Mouse (Mus musculus) heart, postnatal 25 days (tissue): ENCODE results near the gene Prdx2. TPM values are rescaled to one million over a fixed set of nuclear protein-coding genes. Genes with fewer than 3 reads are reported as not detected.

ENCODE experiments used
- DNase-seq: peaks from one replicate; pipeline ENCODE4 v3.0.0; 2022; ENCODE audit warnings: low spot score
- intact Hi-C: fragments of 180-260 bp; cut with DNase I; formaldehyde crosslinking; loops from one replicate; pipeline ENCODE4 v1.15.1; 2025
- total RNA-seq, 2 experiments: library from RNA; stranded (reverse); gene quantifications; 2 replicates each; pipeline ENCODE4 v1.2.3; 2021

Prdx2 gene
- total RNA-seq, 2 experiments from 2014 or later: 650 to 659 TPM

DNA sequence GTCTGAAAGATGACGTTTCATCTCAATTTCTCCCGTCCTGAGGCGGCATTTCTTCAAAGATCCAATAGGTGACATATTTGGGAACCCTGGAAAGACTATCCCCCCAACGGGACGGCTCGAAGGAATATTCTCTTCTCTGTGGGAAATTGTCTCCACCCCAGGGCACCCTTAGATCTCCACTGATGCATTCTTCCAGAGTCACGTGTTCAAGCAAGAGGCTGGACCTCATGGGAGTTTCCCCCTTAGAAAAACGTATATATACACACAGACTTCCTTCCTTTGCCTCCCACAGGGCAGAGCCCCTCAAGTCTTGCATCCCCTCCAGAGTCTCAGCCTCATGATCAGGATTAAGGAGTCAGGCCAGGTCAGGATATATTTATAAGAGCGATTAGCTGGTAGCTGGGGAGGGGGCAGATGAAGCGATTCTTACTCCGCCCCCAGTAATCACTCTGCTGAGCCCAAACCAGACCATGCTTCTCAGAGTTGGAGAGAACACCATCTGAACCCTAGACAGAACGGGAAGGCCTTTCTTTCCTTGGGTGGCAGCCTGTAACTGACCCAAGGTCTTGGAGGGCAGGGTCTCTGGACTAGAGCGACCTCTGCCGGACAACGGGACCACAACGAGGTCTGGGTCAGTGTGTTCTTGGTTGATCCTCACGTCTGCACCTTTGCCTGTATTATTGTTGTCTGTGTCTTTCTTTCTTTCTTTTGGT is 22.7 kb upstream of the Prdx2 start, which contains the start of gene Rtbdn:
Gene Rtbdn, plus strand, starts transcription at position 464 of the 713 bp plus-strand sequence.
- DNase-seq: no peak
- intact Hi-C loops: no loop called here

DNA sequence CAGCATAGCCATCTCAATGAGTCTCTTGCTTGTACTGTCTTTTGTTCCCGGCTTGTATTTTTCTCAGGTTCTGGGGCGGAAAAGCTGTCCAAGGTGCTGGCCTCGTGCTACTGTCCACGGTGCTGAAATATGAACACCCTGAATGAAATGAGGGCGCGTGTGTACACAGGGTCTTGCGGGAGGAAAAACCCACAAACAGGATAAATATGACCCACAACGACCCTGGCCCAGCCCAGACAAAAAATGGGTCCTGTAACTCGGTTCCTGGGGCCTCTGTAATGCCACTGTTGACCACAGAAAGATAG is 22.2 kb upstream of the Prdx2 start:
- DNase-seq: no peak
- intact Hi-C loops: no loop called here

DNA sequence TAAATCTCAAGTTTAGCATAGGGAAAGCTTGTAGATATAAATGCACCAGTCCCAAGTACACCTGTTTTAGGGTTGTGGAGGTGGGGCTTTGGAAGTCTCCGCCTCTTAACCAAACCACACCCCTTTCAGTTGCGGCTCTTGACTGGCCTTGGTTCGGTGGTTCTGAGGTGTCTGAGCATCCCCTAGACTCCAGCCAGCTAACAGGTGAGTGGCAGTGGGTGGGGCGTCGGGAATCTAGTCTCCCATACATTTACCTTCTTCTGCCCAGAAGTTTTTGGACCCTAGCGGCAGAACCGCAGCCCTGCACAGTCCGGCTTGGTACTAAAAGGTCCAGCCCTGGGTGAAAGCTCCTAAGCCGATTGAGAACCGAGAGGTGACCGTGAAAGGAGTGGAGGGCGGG is 19.6 kb upstream of the Prdx2 start:
- intact Hi-C loops: no loop called here

DNA sequence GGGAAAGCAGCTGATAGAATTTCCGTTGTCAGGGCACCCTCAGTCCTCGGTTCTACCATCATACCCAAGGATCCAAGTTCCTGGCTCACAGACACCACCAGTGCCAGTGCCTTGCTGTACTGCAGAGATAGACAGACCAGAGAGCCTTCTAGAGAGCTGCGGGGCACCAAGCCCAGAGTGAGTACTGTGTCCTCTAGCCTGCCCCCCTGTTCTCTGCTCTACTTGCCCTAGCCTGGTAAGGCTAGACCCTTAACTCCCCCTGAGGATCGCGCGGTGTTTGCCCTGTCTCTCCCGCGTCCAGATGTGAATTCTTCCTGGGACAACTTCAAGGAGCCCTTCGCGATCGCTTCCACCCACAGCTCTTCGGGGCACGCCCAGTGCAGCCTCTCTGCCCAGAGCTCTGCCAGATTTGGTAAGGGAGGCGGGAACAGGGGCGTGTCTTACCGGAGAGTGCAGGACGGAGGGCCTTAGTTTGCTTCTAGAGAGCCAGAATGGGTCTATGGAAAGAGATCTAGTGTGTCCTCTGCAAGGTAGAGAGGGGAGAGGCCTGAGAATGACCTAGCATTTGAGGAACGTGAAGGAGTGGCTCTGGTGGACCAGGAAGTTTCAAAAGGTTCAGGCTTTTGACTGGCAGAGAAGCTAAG is 16.7 kb upstream of the Prdx2 start:
- intact Hi-C loops: no loop called here
- DNase-seq: no peak

More for the DNA sequence above, 19.6 kb upstream of the Prdx2 start:
- DNase-seq: no peak

DNA sequence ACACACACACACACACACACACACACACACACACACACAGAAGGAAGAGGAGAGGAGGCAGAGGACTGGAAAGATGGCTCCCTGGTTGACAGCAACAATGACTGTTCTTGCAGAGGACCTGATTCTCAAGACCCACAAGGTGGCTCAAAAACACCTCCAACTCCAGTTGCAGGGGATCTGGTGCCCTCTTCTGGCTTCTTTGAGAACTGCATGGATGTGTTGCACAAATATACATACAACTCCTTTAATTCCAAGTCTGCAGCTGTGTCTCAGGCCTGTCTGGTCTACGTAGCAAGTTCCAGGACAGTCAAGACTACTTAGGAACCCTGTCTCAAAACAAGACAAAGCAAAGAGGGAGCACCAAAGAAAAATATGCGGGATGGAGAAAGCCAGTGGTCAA is 12.6 kb upstream of the Prdx2 start:
- intact Hi-C loops: no loop called here
- no peak for DNase-seq

DNA sequence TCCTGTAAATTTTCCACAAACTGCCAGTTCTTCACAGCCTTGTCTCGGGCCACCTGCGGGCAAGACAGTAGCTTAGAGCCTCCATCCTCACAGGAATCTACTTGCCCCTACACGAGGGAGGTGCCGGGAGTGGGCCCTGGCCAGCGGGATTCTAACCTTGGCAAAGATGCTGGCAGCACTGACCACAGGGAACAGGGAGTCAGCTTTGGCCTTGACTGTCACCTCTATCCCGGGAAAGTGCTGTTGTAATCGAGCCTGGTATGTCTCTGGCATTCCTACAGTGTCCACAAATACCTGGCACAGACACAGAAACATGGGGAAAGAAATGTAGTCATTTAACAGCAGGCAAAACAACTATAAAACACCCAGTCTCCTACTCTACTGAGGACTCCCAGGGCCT is 9.6 kb upstream of the Prdx2 start:
- intact Hi-C loops: loop anchor here (5.0 kb wide), 1 partner anchor 37 kb away; no protein-coding TSS in a partner anchor
- no peak for DNase-seq

DNA sequence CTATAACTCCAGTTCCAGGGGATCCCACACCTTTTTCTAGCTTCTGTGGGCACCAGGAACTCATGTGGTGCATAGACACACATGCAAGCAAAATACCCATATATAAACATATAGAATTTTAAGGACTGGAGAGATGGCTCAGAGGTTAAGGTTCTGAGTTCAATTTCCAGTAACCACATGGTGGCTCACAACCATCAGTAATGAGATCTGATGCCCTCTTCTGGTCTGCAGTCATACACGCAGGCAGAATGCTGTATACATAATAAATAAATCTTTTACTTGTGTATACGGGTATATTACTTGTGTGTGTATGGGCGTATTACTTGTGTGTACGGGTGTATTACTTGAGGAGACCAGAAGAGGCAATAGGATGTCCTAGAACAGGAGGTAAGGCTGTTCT is 5.4 kb upstream of the Prdx2 start:
- DNase-seq: no peak
- intact Hi-C loops: loop anchor here (5.0 kb wide), 1 partner anchor 33 kb away; no protein-coding TSS in a partner anchor

DNA sequence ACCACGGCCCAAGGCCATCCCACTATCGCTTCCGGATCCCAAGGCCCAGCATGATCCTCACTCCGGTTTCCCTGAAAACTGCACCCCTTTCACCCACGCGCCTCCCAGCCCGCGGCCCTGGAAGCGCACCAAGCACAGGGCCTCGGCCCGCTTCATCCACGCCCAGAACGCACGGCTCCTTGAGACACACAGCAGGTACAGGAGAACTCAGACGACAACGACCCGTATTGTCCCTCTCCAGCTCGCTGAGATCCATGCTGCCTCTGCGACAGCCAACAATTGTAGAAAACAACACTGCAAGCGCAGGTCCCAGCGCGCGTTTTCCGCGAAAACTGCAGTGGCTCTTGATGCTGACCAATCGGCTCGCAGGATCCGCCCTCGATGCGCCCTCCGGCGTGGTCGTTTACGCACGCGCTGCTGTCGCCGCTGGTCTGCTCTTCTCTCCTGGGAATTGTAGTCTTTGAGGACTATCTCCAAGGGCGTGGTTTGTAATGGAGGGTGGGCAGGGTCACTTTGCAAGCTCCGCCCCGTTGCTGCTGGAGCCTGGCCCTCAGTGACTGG is 3.6 kb upstream of the Prdx2 start:
- intact Hi-C loops: no loop called here
- DNase-seq: peak; percentile 90

DNA sequence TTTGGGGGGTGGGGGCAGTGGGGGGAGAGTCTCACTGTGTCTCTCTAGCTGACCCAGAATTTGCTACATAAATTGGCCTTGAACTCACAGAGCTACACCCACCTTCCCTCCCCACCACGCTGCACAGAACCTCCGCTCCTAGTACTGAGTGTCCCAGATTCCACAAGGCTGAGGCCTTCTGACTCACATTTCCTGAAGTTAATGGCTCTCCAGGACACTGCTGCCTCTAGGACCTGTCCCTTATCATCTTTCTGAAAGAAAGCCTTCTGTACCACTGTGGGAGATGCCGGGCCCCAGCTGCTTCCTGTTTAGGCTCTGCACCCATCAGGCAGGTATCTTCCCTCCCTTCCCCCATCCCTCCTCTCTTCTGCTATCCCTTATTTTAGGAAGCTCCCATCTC is 2.8 kb upstream of the Prdx2 start:
- intact Hi-C loops: no loop called here
- no peak for DNase-seq

DNA sequence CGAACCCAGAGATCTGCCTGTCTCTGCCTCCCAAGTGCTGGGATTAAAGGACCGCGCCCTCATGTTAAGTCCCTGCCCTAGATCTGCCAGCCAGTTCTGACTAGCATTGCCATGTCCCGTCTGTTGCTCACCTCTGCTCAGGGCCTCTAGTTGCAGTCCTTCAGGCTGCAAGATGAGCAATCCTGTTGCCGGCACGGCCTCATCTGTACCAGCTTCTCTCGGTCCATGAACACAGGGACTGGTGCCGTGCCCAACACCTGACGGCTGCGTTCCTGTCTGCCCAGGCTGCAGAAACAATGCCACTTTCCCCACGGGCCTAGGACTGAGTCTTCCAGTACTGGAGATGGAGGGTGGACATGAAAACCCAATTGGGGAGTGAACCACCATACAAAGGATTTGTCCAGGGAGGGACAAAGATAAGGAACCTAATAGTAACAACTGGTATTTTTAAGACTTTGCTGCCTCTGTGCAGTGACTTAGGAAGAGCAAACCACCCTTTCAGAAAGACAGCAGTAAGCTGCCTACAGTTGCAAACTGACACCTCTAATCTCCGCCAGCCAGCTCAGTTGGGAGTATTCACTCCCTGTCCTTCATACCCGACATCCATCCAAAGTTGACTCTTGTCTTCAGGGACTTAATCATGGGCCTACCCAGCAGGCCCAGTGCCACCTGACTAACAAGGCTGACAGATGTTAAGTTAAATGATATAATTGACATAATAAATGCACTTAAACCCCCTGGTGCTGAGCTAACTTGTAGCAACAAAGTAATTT is 1.7 kb upstream of the Prdx2 start:
- DNase-seq: no peak
- intact Hi-C loops: no loop called here

DNA sequence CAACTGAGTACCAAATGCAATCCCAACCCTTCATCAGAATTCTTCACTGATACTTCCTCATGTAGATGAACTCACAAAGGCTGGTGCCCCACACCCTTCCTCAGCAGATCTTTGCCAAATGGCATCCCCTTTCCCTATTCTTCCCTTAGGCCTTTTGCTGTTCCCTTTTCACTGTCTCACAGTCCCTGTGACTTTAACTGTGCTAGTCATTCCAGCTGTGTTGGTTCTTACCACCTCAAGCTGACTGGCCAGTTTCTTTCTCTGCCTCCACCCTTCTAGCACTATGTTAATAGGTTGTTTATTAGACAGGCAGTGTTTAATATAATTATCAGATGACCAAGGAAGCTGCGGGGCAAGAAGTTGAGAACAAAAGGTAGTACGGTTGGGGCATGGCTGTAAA is 737 bp upstream of the Prdx2 start:
- intact Hi-C loops: no loop called here
- no peak for DNase-seq

DNA sequence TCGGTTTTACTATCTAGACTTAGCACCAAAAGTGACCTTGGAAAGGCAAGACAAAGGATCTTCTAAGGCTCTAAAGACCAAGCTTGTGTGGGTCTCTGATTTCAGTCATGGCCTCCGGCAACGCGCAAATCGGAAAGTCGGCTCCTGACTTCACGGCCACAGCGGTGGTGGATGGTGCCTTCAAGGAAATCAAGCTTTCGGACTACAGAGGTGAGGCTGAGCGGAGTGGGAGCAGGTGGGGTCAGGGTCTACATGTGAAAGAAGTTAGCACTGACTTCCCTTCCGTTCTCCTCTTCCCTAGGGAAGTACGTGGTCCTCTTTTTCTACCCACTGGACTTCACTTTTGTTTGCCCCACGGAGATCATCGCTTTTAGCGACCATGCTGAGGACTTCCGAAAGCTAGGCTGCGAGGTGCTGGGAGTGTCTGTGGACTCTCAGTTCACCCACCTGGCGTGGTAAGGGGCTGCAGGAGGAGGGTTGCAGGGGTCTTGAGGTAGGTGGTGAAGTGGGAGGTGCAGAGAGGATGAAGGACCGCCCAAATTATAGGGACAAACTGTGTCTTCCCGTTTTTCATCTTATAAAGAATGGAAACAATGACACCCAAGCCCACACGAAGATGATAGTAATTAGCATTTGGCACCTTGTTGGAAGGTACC is 876 bp downstream of the Prdx2 start:
- intact Hi-C loops: no loop called here
- DNase-seq: no peak

DNA sequence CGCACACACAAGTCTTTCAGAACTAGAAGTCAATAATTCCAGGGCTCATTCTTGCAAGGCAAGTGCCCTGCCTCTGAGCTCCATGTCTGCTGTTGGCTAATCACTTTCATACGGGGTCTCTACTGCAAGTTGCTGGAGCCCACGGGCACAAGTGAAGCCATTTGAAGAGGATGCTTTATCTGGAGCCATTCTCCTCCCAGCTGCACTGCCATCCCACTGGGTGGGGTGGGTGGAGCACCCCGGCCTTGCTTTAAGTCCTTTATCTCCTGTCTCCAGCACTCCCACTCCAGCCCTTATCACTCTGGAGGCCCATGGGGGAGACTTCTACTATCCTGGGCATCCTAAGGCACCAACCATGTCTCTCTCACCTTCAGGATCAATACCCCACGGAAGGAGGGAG is 1.5 kb downstream of the Prdx2 start:
- DNase-seq: no peak
- intact Hi-C loops: no loop called here

DNA sequence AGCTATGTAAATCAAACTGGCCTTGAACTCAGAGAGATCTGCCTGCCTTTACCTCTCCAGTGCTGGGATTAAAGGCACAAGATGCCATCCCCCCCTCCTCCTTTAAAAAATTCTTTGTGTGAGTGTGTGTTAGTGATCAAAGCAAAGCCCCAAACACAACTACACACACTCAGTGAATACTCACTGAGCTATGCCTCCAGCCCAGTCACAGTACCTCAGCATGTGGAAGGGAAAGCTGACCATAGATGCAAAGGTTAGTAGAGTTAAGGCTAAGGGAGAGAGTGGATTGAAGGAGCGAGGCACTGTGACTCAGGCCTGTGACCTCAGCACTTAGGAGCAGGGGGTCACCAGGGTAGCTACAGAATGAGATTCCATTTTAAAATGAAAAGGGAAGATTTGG is 3.7 kb downstream of the Prdx2 start:
- intact Hi-C loops: no loop called here
- no peak for DNase-seq

DNA sequence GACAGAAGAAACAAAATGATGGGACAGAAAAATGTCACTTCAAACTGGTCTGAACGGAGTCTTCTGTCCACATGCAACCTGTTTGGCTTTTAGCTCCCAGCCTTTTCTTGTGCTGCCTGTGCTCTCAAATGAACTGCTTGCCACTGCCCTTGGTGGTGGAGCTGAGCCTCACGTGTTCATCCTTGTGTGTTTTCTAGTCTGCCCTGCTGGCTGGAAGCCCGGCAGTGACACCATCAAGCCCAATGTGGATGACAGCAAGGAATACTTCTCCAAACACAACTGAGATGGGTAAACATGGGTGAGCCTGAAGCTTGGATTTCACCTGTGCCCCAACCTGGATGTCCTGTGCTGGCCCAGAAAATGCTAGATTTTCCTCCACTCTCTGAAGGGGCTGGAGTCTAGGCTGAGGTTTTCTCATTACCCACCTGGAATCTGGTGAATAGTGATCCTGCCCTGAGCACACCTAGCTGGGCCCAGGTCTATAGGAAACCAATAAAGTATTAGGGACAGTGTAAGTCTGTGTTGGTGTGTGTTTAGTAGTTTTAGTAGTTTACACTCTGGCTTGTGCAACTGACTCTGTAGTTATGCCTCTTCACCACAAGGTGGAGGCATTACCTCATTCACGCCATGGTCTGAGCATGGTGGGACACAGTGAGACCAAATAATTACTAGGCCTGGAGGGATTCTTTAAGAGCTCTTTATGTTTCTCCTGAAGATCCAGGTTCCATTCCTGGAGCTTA is 4.6 kb downstream of the Prdx2 start:
- intact Hi-C loops: no loop called here
- no peak for DNase-seq

DNA sequence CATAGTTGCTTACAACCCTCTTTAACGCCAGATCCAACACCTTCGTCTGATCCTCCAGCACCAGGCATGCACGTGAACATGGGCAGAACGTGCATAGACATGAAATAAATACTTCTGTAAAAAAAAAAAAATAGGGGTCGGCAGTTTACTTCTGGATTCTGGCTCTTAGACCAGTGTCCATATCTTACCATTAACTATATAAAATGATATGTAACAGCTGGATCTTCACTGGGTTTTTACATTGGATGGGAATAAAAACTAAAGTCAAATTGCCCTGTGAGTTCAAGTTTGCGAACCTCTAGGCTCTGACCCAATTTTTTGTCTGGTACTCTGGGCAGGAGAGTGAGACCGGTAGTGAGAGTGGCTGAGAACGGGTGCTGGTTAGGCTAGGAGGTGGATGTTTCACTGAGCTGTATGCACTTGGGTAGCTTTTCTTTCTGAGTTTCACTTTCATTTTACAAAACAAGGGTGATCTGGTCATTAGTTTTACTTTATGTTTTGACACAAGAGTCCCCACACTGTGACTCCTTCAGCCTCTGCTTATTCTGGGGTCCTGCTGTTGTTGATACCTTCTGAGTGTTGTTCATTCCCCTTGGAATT is 5.3 kb downstream of the Prdx2 start:
- DNase-seq: no peak
- intact Hi-C loops: loop anchor here (1.0 to 5.0 kb wide), 3 partner anchors 16 to 458 kb away; partner anchors contain the start of genes 4921524J17Rik, Hook2 and Ier2

DNA sequence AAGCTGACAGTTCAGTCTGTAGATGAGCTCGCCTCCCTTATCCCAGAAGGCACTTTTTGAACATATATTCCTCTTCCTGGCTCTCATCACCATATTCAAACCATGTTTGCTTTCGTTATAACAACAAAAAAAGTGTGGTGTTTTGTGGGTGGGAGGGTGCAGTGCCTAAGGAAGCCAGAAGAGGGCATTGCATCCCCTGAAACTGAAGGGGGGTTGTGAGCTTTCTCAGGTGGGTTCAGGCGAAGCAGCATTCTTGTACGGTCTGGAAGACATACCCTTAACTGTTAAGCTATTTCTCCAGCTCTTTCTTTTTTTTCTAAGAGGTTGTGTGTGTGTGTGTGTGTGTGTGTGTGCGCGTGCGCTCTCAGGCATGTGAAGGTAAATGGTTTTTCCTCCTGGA is 6.0 kb downstream of the Prdx2 start:
- no peak for DNase-seq
- intact Hi-C loops: loop anchor here (1.0 to 5.0 kb wide), 3 partner anchors 15 to 457 kb away; partner anchors contain the start of genes 4921524J17Rik, Hook2 and Ier2

DNA sequence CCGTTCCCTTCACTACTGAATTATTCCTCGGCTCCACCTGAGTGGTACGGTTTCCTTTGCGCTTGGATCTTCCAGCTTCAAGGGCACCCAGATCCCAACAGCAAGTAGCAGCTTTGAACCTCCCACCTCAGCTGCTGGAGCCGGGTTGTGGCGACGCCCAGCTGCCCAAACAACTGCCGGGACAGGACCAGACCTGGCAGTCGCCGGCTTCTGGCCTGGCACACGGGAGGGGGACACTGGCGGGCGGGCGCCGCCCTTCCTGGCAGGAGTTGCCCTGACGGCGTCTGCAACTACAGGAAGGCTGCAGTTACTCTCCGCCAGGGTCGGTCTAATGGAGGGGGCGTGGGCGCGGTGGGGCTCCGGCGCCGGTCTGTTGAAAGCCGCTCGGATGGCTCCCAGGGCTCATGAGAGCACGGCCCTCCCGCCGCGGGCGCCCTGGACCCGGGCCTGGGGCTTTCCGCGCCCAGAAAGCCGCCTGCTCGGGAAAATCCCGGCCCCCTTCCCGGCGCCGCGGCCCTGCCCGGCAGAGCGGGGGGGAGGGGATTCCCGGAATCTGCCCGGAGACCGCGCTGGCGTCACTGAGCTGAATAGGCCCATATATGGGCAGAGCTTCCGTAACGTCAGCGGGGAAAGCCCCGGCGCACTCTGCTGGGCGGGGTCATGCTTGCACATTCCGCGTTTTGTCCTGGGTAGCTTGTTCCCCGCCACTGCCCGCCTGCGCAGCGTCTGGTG is 6.8 kb downstream of the Prdx2 start:
- intact Hi-C loops: loop anchor here (5.0 kb wide), 2 partner anchors 314 to 456 kb away; partner anchors contain the start of genes 4921524J17Rik and Ier2
- DNase-seq: peak; percentile 94
